Mouse (Mus musculus) forebrain, embryonic 13.5 days (tissue): Measurements from ENCODE around the gene Ptpdc1. TPM values are rescaled to one million over a fixed set of nuclear protein-coding genes. Genes with fewer than 3 reads are reported as not detected.

ENCODE experiments used
- ATAC-seq: fragments of 200-750 bp; cut with Nextera tagmentation; 2 replicates; pipeline ENCODE4 v1.8.0; 2017
- H3K27ac ChIP-seq: fragments of 300-500 bp; sonication (generic); 2 replicates; pipeline ENCODE4 v1.5.1; 2015; ENCODE audit warnings: inconsistent platforms, mild to moderate bottlenecking, moderate library complexity
- H3K27me3 ChIP-seq: fragments of 300-500 bp; sonication (generic); 2 replicates; pipeline ENCODE4 v1.6.1; 2015; ENCODE audit warnings: mild to moderate bottlenecking, inconsistent platforms
- H3K36me3 ChIP-seq: fragments of 300-500 bp; sonication (generic); 2 replicates; pipeline ENCODE4 v1.6.1; 2015; ENCODE audit warnings: mild to moderate bottlenecking, inconsistent platforms; ENCODE audit not compliant: poor library complexity, severe bottlenecking
- H3K4me1 ChIP-seq: fragments of 300-500 bp; sonication (generic); 2 replicates; pipeline ENCODE4 v1.6.1; 2015; ENCODE audit warnings: inconsistent platforms
- H3K4me2 ChIP-seq: fragments of 300-500 bp; sonication (generic); 2 replicates; pipeline ENCODE4 v1.6.1; 2015; ENCODE audit warnings: inconsistent platforms, mild to moderate bottlenecking, moderate library complexity
- H3K4me3 ChIP-seq: fragments of 300-500 bp; sonication (generic); 2 replicates; pipeline ENCODE4 v1.5.1; 2015; ENCODE audit warnings: mild to moderate bottlenecking, inconsistent platforms
- H3K9ac ChIP-seq: fragments of 300-500 bp; sonication (generic); 2 replicates; pipeline ENCODE4 v1.6.1; 2015; ENCODE audit warnings: mild to moderate bottlenecking, inconsistent platforms
- H3K9me3 ChIP-seq: fragments of 300-500 bp; sonication (generic); replicated peaks from 2 replicates; pipeline ENCODE4 v1.6.1; 2016; ENCODE audit warnings: inconsistent platforms
- WGBS: fragments of 180-500 bp; shearing (Covaris S2); methylation state at CpG from one replicate; pipeline ENCODE4 v1.1.7; 2015; 5-methylcytosine and 5-hydroxymethylcytosine counted together
- polyA plus RNA-seq: library from polyadenylated mRNA; unstranded; fragments of >200 nt; fragmentation: Nextera tagmentation; extraction: Ambion mirVana; gene quantifications from 2 replicates; pipeline ENCODE4 v1.2.1, GENCODE M21; 2015

Gene Ptpdc1
- polyA plus RNA-seq, 1 experiment from 2014 or later, result 13.0 TPM

GRCm38 (mm10) chr13:48662431-48663143 is 37.1 kb upstream of the Ptpdc1 start, which contains the start of gene Barx1:
TSS of gene Barx1 (plus strand) at chr13:48662998.
- under 1% methylated on average over 63 of the region's 73 CpGs for WGBS
- peak within 1 kb of the TSS; percentile 75 for H3K4me2 ChIP-seq

DNA sequence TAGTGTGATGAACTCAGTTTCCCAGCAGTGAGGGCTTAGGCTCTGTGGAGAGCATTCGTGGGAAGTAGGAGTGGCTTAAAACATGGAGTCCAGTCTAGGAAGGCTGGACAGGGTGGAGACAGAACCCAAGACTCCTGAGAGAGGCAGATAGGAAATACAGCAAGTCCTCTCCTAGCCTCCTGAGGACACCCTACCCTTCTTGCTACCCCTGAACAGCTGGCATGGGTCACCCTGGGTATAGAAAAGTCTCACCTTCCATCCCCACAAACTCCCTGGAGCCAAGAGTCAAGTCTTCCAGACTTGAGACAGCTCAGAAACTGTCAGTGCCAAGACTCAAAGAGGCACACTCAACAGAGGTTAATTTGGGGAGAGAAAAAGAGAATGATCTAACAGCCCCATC is 36.1 kb upstream of the Ptpdc1 start:
- H3K9me3 ChIP-seq, result no peaks in the 10 kb centered on the region

More at GRCm38 (mm10) chr13:48662431-48663143, 37.1 kb upstream of the Ptpdc1 start, which contains the start of gene Barx1:
- ATAC-seq, result peak; percentile 34; the same call in 1 of the 2 replicates
- Histone ChIP-seq H3K27me3 (peaks cover 100% of the 10 kb centered on the region), H3K36me3 (no peaks in the 10 kb centered on the region), H3K4me3 (peak within 1 kb of the TSS; percentile 44), H3K4me1 (peaks cover 36% of the 10 kb centered on the region), H3K9me3 (no peaks in the 10 kb centered on the region), H3K27ac (no peak within 1 kb of the TSS), H3K9ac (peak within 1 kb of the TSS; percentile 53)

DNA sequence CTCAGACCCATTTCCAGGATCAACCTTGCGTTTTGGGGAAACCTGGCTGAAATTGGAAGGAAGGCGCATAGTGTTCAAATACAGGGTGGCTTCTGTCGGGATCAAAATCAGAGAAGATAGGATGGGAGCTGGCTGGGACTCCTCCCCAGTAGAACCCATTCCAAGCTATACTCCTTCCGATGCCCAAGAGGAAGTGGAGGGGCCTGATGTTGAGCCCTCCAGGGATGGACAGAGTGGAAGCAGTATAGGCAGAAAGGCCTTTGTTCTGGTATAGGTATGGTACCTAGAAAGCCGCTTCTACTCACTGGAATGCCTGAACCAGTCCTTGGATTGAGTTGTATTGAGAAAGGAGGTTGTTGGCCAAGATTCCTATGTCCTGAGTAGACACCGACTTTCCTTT is 35.3 kb upstream of the Ptpdc1 start:
- 9% methylated on average over 6 of the region's 6 CpGs for WGBS
- no peak overlapping the region for H3K9ac ChIP-seq

More for the DNA sequence above, 36.1 kb upstream of the Ptpdc1 start:
- peaks cover 100% of the 10 kb centered on the region for H3K27me3 ChIP-seq
- H3K4me2 ChIP-seq, result no peak overlapping the region
- no peak overlapping the region for H3K27ac ChIP-seq
- WGBS, result 0% methylated on average over 1 of the region's 1 CpGs
- peaks cover 36% of the 10 kb centered on the region for H3K4me1 ChIP-seq
- H3K9ac ChIP-seq, result no peak overlapping the region
- no peak overlapping the region for H3K4me3 ChIP-seq
- ATAC-seq, result no peak
- no peaks in the 10 kb centered on the region for H3K36me3 ChIP-seq

GRCm38 (mm10) chr13:48660221-48660734 is 34.8 kb upstream of the Ptpdc1 start:
- H3K9ac ChIP-seq, result no peak overlapping the region
- H3K4me3 ChIP-seq, result no peak overlapping the region
- 2% methylated on average over 11 of the region's 11 CpGs for WGBS
- H3K9me3 ChIP-seq, result no peaks in the 10 kb centered on the region
- peaks cover 99% of the 10 kb centered on the region for H3K27me3 ChIP-seq
- no peak overlapping the region for H3K27ac ChIP-seq
- no peak for ATAC-seq
- H3K36me3 ChIP-seq, result no peaks in the 10 kb centered on the region
- H3K4me2 ChIP-seq, result peak overlapping the region; percentile 15; the same call in 1 of the 2 replicates
- peaks cover 28% of the 10 kb centered on the region for H3K4me1 ChIP-seq

More for the DNA sequence above, 35.3 kb upstream of the Ptpdc1 start:
- no peak for ATAC-seq
- Histone ChIP-seq H3K27ac (no peak overlapping the region), H3K27me3 (peaks cover 100% of the 10 kb centered on the region), H3K9me3 (no peaks in the 10 kb centered on the region), H3K36me3 (no peaks in the 10 kb centered on the region), H3K4me3 (no peak overlapping the region), H3K4me1 (peaks cover 33% of the 10 kb centered on the region), H3K4me2 (no peak overlapping the region)

- no peak overlapping the region for H3K4me3 ChIP-seq
- H3K27ac ChIP-seq, result no peak overlapping the region
- no peak for ATAC-seq
- no peaks in the 10 kb centered on the region for H3K9me3 ChIP-seq
- H3K27me3 ChIP-seq, result peaks cover 99% of the 10 kb centered on the region
- peaks cover 21% of the 10 kb centered on the region for H3K4me1 ChIP-seq
- H3K4me2 ChIP-seq, result peak overlapping the region; percentile 15; the same call in 1 of the 2 replicates
- no peak overlapping the region for H3K9ac ChIP-seq
- H3K36me3 ChIP-seq, result no peaks in the 10 kb centered on the region
- WGBS, result 1% methylated on average over 38 of the region's 38 CpGs
These were observed 34.1 kb upstream of the Ptpdc1 start for GRCm38 (mm10) chr13:48659254-48660220.

DNA sequence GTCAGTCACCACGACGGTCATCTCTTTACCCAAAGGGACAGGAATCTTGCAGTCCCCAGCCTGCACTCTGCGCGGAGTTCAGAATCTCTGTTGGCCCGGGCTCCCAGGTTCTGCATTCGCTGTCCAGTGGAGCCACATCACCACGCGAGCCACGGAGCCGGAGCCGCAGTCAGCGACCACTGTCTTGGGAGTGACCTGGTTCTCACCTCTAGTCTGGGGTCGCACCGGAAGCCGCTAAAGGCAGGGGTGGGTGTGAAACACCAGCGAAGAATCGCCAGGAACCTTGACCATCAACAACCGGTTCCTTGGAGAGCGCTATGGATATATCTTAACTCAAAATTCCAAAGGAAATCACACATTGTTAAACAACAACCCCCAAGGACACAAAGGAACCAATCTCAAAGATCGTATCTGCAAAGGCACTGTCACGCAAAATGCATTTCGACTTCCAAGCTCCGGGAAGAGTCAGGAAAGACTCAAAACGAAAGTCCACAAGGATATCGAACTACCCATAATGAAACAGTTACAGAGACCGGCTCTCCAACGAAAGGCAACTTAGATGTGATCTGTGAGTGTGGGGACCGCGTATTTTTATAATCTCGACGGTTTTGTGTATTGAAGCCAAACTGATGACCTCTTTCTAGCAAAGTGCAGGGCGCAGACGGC is 33.3 kb upstream of the Ptpdc1 start:
- no peak overlapping the region for H3K9ac ChIP-seq
- H3K36me3 ChIP-seq, result no peaks in the 10 kb centered on the region
- no peak overlapping the region for H3K27ac ChIP-seq
- WGBS, result 2% methylated on average over 33 of the region's 33 CpGs
- H3K9me3 ChIP-seq, result no peaks in the 10 kb centered on the region
- no peak overlapping the region for H3K4me2 ChIP-seq
- peaks cover 97% of the 10 kb centered on the region for H3K27me3 ChIP-seq
- no peak overlapping the region for H3K4me3 ChIP-seq
- H3K4me1 ChIP-seq, result peaks cover 21% of the 10 kb centered on the region
- ATAC-seq, result no peak

GRCm38 (mm10) chr13:48657791-48658190 is 32.3 kb upstream of the Ptpdc1 start:
- Histone ChIP-seq H3K4me2 (no peak overlapping the region), H3K27me3 (peaks cover 97% of the 10 kb centered on the region), H3K9ac (no peak overlapping the region), H3K36me3 (no peaks in the 10 kb centered on the region), H3K27ac (no peak overlapping the region), H3K4me1 (peaks cover 16% of the 10 kb centered on the region; the same call in 1 of the 2 replicates), H3K4me3 (no peak overlapping the region), H3K9me3 (no peaks in the 10 kb centered on the region)
- no peak for ATAC-seq
- WGBS, result 0% methylated on average over 9 of the region's 9 CpGs

GRCm38 (mm10) chr13:48655637-48656036 is 30.2 kb upstream of the Ptpdc1 start:
- Histone ChIP-seq H3K4me1 (peaks cover 11% of the 10 kb centered on the region; the same call in 1 of the 2 replicates), H3K9me3 (no peaks in the 10 kb centered on the region), H3K36me3 (no peaks in the 10 kb centered on the region), H3K4me3 (no peak overlapping the region), H3K4me2 (no peak overlapping the region), H3K9ac (no peak overlapping the region), H3K27me3 (peaks cover 88% of the 10 kb centered on the region), H3K27ac (no peak overlapping the region)
- 1% methylated on average over 8 of the region's 8 CpGs for WGBS
- peak; percentile 66 for ATAC-seq

DNA sequence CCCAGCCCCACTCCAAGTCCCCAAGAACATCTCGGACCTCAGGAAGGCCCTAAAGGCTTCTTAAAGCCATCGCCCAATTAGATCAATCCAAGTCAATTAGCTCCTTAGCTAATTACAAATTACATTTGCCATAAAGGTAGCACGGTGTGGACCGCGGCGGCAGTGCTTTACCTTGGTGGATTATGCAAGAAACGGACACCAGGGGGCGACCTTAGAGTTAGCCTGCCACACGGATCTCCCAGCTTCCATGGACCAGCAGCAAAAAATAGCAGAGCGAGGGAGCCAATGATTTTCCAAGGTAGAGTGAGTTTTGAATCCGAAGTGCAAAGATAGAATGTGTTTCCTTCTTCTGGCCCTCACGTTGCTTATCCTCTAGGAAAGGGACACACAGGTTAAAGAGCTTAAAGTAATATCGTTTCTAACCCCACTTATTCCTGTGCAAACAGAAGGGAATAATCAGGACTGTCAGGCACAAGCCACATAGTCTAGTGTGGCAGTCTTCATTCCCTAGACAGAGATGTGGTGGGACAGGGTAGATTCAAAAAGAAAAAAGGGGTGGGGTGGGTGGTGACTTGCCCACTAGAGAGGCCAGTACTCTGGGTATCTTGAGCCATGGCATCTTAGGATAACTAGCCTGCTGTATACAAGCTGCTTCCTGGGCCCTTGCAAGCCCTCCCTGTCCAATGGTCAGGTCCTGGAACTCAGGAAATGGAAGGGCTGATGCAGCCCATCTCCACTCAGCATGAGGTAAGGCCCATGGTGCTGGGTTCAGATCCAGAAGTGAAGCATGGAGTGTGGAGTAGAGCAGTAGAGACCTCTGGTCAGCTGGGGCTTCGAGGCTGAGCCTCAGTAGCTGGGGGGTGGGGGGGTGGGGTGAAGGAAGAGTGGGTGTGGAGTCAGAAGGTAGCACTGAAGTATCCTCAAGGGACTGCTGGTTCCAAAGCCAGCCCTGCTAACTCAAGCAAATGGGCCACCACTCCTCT is 28.6 kb upstream of the Ptpdc1 start:
- Histone ChIP-seq H3K4me3 (no peak overlapping the region), H3K27me3 (peaks cover 72% of the 10 kb centered on the region), H3K9ac (no peak overlapping the region), H3K36me3 (no peaks in the 10 kb centered on the region), H3K4me2 (no peak overlapping the region), H3K9me3 (no peaks in the 10 kb centered on the region), H3K4me1 (0 out of 2 replicates have a peak, but pooled peaks cover 3% of the 10 kb centered on the region), H3K27ac (no peak overlapping the region)
- WGBS, result 8% methylated on average over 14 of the region's 14 CpGs
- ATAC-seq, result peak; percentile 69; the same call in 1 of the 2 replicates

DNA sequence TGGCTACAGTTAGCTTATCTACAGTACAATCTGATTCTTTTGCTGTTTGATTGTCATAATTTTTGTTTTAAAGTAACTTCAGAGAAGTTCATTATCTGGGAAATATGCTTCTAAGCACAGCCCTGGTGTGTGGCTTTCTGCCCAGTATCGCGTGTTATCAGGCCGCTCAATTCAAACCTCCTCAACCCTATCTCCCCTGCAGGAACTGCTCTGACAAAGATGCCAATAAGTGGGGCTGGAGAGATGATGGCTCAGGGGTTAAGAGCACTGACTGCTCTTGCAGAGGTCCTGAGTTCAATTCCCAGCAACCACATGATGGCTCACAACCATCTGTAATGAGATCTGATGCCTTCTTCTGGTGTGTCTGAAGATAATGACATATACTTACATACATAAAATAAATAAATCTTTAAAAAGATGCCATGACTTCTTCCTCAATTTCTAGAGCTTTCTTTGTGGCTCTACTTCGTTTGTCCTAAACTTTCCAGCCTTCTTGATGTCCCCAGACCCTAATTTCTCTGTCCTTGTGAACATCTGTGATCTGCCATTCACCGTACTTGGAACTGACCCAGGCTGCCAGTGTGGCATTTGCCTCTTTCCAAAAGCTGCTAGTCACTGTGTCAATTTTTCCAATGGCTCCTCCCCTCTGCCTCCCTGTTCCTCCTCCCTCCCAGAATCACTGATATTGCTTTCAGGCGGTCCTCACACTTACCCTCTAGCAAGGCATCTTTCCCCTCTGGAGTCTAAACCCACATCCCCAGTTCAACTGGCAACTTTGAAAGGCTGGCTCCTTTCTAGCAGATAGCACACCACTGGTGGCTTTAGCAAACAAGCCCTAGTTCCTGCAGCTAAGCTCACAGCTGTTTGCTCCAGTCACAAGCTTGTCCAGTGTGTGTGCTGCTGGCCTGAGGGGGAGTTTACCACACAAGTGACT is 25.9 kb upstream of the Ptpdc1 start:
- 55% methylated on average over 6 of the region's 6 CpGs for WGBS
- Histone ChIP-seq H3K4me3 (no peak overlapping the region), H3K36me3 (no peaks in the 10 kb centered on the region), H3K4me2 (no peak overlapping the region), H3K27ac (no peak overlapping the region), H3K9me3 (no peaks in the 10 kb centered on the region), H3K9ac (no peak overlapping the region), H3K4me1 (0 out of 2 replicates have a peak, but pooled peaks cover 3% of the 10 kb centered on the region), H3K27me3 (peaks cover 46% of the 10 kb centered on the region)
- no peak for ATAC-seq
